In the genomic region with DNA sequence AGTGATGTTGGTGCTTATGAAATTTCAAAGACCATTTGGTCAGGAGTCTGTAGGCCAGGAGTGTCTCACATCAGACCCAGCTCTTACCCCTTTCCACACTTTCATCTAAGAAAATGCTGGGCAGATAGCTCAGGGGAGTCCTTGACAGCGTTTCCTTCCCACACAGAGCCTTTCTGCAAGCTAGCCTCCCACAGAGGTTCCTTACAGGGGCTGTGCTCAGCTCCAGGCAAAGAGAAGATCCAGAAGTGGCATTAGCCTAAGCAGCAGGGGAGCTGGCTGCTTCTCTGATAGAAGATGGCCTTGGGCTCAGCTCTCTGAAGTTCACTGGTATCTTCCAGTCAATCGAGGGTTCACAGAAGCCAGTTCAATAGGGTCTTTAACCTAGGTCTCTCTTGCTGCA, we compare ENCODE assay signal across 32 mouse cellular contexts. TPM values are rescaled to one million over a fixed set of nuclear protein-coding genes. Genes with fewer than 3 reads are reported as not detected.
DNase-seq lines count a peak whose midpoint lies in the region; ATAC-seq and TF ChIP-seq lines count a peak whose summit lies in the region.
"Had no signal": no experiment of that assay in that cellular context is flagged by ENCODE, and none has a peak within 500 bp of the region (broad histone marks: within the 10 kb centered on the region; RNA-seq: fewer than 3 reads in every experiment).

No protein-coding gene starts in this region.

- H3K4me3 ChIP-seq in kidney, embryonic 14.5 days (ENCODE audit: low read length), result no peak overlapping the region
- peak overlapping the region; percentile 11; the same call in 1 of the 2 replicates for H3K4me3 ChIP-seq in stomach, embryonic 15.5 days (replicated peaks)
- H3K4me3 ChIP-seq in stomach, postnatal 0 days (ENCODE audit: low read depth, low read length), result no peak overlapping the region
- no peak overlapping the region for H3K4me3 ChIP-seq in olfactory bulb, adult 2 months (ENCODE audit: insufficient read depth, low read depth, low read length)
- no peak overlapping the region for H3K4me3 ChIP-seq in lung, postnatal 0 days (ENCODE audit: low read depth, low read length)
- no peak overlapping the region for H3K4me3 ChIP-seq in cerebellum, adult 2 months (replicated peaks; ENCODE audit: insufficient read depth, low read depth, low read length)
- H3K4me3 ChIP-seq: embryonic facial prominence, embryonic 10.5 days; embryonic facial prominence, embryonic 15.5 days; forebrain, embryonic 12.5 days; gastrocnemius, adult 2 months; heart, adult 2 months; heart, embryonic 12.5 days; liver, embryonic 12.5 days; midbrain, embryonic 13.5 days; neural tube, embryonic 13.5 days had no signal

- 61% methylated on average over 2 of the region's 2 CpGs for WGBS in kidney, embryonic 14.5 days
- WGBS in stomach, embryonic 15.5 days, result 56% methylated on average over 2 of the region's 2 CpGs
- WGBS in stomach, postnatal 0 days, result 45% methylated on average over 2 of the region's 2 CpGs
- WGBS in olfactory bulb, adult 2 months, result 32% methylated on average over 2 of the region's 2 CpGs
- 54% methylated on average over 2 of the region's 2 CpGs for WGBS in lung, postnatal 0 days
- WGBS in cerebellum, adult 2 months, result 49% methylated on average over 2 of the region's 2 CpGs

- H3K4me2 ChIP-seq in kidney, embryonic 14.5 days (replicated peaks; ENCODE audit: low read depth, low read length), result no peak overlapping the region
- no peak overlapping the region for H3K4me2 ChIP-seq in stomach, embryonic 15.5 days
- no peak overlapping the region for H3K4me2 ChIP-seq in stomach, postnatal 0 days (replicated peaks; ENCODE audit: low read depth)
- no peak overlapping the region for H3K4me2 ChIP-seq in lung, postnatal 0 days (replicated peaks; ENCODE audit: low read depth, low read length)
- H3K4me2 ChIP-seq: embryonic facial prominence, embryonic 15.5 days; forebrain, embryonic 12.5 days; heart, embryonic 12.5 days; hindbrain, embryonic 14.5 days; liver, embryonic 12.5 days; midbrain, embryonic 13.5 days; neural tube, embryonic 13.5 days had no signal

- DNase-seq in kidney, postnatal 14 days, result no peak
- no peak for DNase-seq in stomach, postnatal 0 days (ENCODE audit: low spot score)
- DNase-seq in lung, postnatal 0 days (ENCODE audit: low spot score), result no peak
- no peak for DNase-seq in cerebellum, adult 2 months
- DNase-seq: adrenal gland, postnatal 10 days; cerebellum, adult 11-12 months; cerebellum, postnatal 14 days; forebrain, postnatal 0 days; gastrocnemius, adult 2 months; gastrocnemius, postnatal 36 days; heart, adult 2 months; kidney, adult 8-10 months; kidney, postnatal 10 days; left cerebral cortex, postnatal 4 days; liver, postnatal 0 days; retina, postnatal 1 day; thymus, adult 2 months; thymus, postnatal 36 days had no signal

- no peaks in the 10 kb centered on the region; the same call in 1 of the 2 replicates for H3K27me3 ChIP-seq in kidney, embryonic 14.5 days (ENCODE audit: control insufficient read depth, insufficient read depth, low read length)
- H3K27me3 ChIP-seq in stomach, embryonic 15.5 days (replicated peaks), result no peaks in the 10 kb centered on the region
- H3K27me3 ChIP-seq in stomach, postnatal 0 days (ENCODE audit: control insufficient read depth, insufficient read depth, low read length), result no peaks in the 10 kb centered on the region
- H3K27me3 ChIP-seq in lung, postnatal 0 days (replicated peaks; ENCODE audit: insufficient read depth, low read length), result no peaks in the 10 kb centered on the region
- no peaks in the 10 kb centered on the region for H3K27me3 ChIP-seq in cerebellum, adult 2 months (ENCODE audit: control insufficient read depth, insufficient read depth, low read length)
- H3K27me3 ChIP-seq: embryonic facial prominence, embryonic 15.5 days; forebrain, embryonic 12.5 days; heart, embryonic 12.5 days; liver, embryonic 12.5 days; midbrain, embryonic 13.5 days; neural tube, embryonic 13.5 days; Patski had no signal

- no peaks in the 10 kb centered on the region for H3K4me1 ChIP-seq in kidney, embryonic 14.5 days (ENCODE audit: control insufficient read depth, insufficient read depth, low read length)
- H3K4me1 ChIP-seq in stomach, embryonic 15.5 days, result no peaks in the 10 kb centered on the region
- H3K4me1 ChIP-seq in stomach, postnatal 0 days (replicated peaks; ENCODE audit: control insufficient read depth, insufficient read depth), result no peaks in the 10 kb centered on the region
- no peaks in the 10 kb centered on the region; the same call in none of the 2 replicates for H3K4me1 ChIP-seq in olfactory bulb, adult 2 months (ENCODE audit: control insufficient read depth, insufficient read depth, low read length)
- H3K4me1 ChIP-seq in lung, postnatal 0 days (ENCODE audit: insufficient read depth, low read depth, low read length), result no peaks in the 10 kb centered on the region
- H3K4me1 ChIP-seq in cerebellum, adult 2 months (ENCODE audit: control insufficient read depth, insufficient read depth, low read length), result no peaks in the 10 kb centered on the region
- H3K4me1 ChIP-seq: embryonic facial prominence, embryonic 10.5 days; embryonic facial prominence, embryonic 15.5 days; forebrain, embryonic 12.5 days; heart, embryonic 12.5 days; liver, embryonic 12.5 days; midbrain, embryonic 13.5 days; neural tube, embryonic 13.5 days had no signal

- 0 out of 2 replicates have a peak overlapping the region, but pooled peaks have one; percentile 12 for H3K9ac ChIP-seq in kidney, embryonic 14.5 days (ENCODE audit: low read depth, low read length)
- no peak overlapping the region for H3K9ac ChIP-seq in stomach, embryonic 15.5 days
- H3K9ac ChIP-seq in stomach, postnatal 0 days (ENCODE audit: low read length), result no peak overlapping the region
- H3K9ac ChIP-seq in lung, postnatal 0 days (replicated peaks; ENCODE audit: low read depth), result no peak overlapping the region
- H3K9ac ChIP-seq: embryonic facial prominence, embryonic 15.5 days; forebrain, embryonic 12.5 days; forebrain, postnatal 0 days; heart, embryonic 12.5 days; hindbrain, embryonic 14.5 days; liver, embryonic 12.5 days; liver, postnatal 0 days; midbrain, embryonic 13.5 days; neural tube, embryonic 13.5 days had no signal

- no peak overlapping the region for H3K27ac ChIP-seq in kidney, embryonic 14.5 days (ENCODE audit: low read depth, low read length)
- H3K27ac ChIP-seq in stomach, embryonic 15.5 days, result no peak overlapping the region
- no peak overlapping the region for H3K27ac ChIP-seq in stomach, postnatal 0 days (replicated peaks)
- peak overlapping the region; percentile 14; the same call in 1 of the 2 replicates for H3K27ac ChIP-seq in olfactory bulb, adult 2 months (ENCODE audit: insufficient read depth, low read depth, low read length)
- no peak overlapping the region for H3K27ac ChIP-seq in lung, postnatal 0 days (ENCODE audit: low read length)
- H3K27ac ChIP-seq in cerebellum, adult 2 months (ENCODE audit: insufficient read depth, low read length), result no peak overlapping the region
- H3K27ac ChIP-seq: embryonic facial prominence, embryonic 10.5 days; embryonic facial prominence, embryonic 15.5 days; forebrain, embryonic 12.5 days; gastrocnemius, adult 2 months; heart, adult 2 months; hindbrain, embryonic 14.5 days; liver, embryonic 12.5 days; macrophage; midbrain, embryonic 13.5 days; neural tube, embryonic 13.5 days had no signal

- no peak for TF ChIP-seq EP300 in stomach, postnatal 0 days (optimal IDR thresholded peaks at IDR 0.05)
- TF ChIP-seq EP300 in lung, postnatal 0 days (IDR thresholded peaks at IDR 0.05), result no peak

- TF ChIP-seq POLR2A in olfactory bulb, adult 2 months (IDR thresholded peaks at IDR 0.05; ENCODE audit: insufficient read depth, low read depth, low read length), result no peak
- no peak for TF ChIP-seq POLR2A in cerebellum, adult 2 months (IDR thresholded peaks at IDR 0.05; ENCODE audit: borderline replicate concordance, insufficient read depth, low read length)

- TF ChIP-seq CTCF in stomach, postnatal 0 days (IDR thresholded peaks at IDR 0.05; ENCODE audit: low read depth), result no peak
- no peak for TF ChIP-seq CTCF in olfactory bulb, adult 2 months (IDR thresholded peaks at IDR 0.05; ENCODE audit: insufficient read depth, low read depth, low read length)
- TF ChIP-seq CTCF in lung, postnatal 0 days (IDR thresholded peaks at IDR 0.05), result no peak
- no peak for TF ChIP-seq CTCF in cerebellum, adult 2 months (IDR thresholded peaks at IDR 0.05; ENCODE audit: borderline replicate concordance, insufficient read depth, low read depth, low read length)

- H3K9me3 ChIP-seq in kidney, embryonic 14.5 days (ENCODE audit: control insufficient read depth, low read length), result no peaks in the 10 kb centered on the region
- H3K9me3 ChIP-seq in stomach, embryonic 15.5 days, result no peaks in the 10 kb centered on the region
- H3K9me3 ChIP-seq in stomach, postnatal 0 days (ENCODE audit: control insufficient read depth, low read length), result no peaks in the 10 kb centered on the region
- no peaks in the 10 kb centered on the region for H3K9me3 ChIP-seq in lung, postnatal 0 days (ENCODE audit: low read length)
- H3K9me3 ChIP-seq: embryonic facial prominence, embryonic 10.5 days; embryonic facial prominence, embryonic 15.5 days; forebrain, embryonic 12.5 days; heart, embryonic 12.5 days; liver, embryonic 12.5 days; midbrain, embryonic 13.5 days; neural tube, embryonic 13.5 days had no signal

- no peak for ATAC-seq in kidney, embryonic 14.5 days (ENCODE audit: low FRiP score, low TSS enrichment)
- no peak for ATAC-seq in stomach, embryonic 15.5 days (ENCODE audit: insufficient read depth, low FRiP score, low read depth)
- ATAC-seq in stomach, postnatal 0 days (ENCODE audit: low FRiP score, low TSS enrichment), result no peak
- no peak for ATAC-seq in lung, postnatal 0 days
- ATAC-seq: forebrain, postnatal 0 days; liver, embryonic 12.5 days; liver, postnatal 0 days; midbrain, embryonic 13.5 days; Patski had no signal

- H3K36me3 ChIP-seq in kidney, embryonic 14.5 days (ENCODE audit: control insufficient read depth, insufficient read depth, low read length), result no peaks in the 10 kb centered on the region
- no peaks in the 10 kb centered on the region for H3K36me3 ChIP-seq in stomach, embryonic 15.5 days
- no peaks in the 10 kb centered on the region for H3K36me3 ChIP-seq in stomach, postnatal 0 days (ENCODE audit: control insufficient read depth, insufficient read depth, low read length)
- no peaks in the 10 kb centered on the region for H3K36me3 ChIP-seq in lung, postnatal 0 days (ENCODE audit: insufficient read depth, low read length)
- H3K36me3 ChIP-seq: embryonic facial prominence, embryonic 10.5 days; embryonic facial prominence, embryonic 15.5 days; forebrain, embryonic 12.5 days; heart, embryonic 12.5 days; liver, embryonic 12.5 days; midbrain, embryonic 13.5 days; neural tube, embryonic 13.5 days had no signal

RNA-seq across cellular contexts. Expression of gene Isx, which starts 1.6 kb away (rescaled TPM):
- not detected in 2 replicates for polyA plus RNA-seq in kidney, embryonic 14.5 days (2014; fragmentation: Nextera tagmentation; extraction: Ambion mirVana)
- 16.7 and 21.4 TPM in 2 replicates for polyA plus RNA-seq in stomach, embryonic 15.5 days (2015; fragmentation: Nextera tagmentation; extraction: Ambion mirVana)
- polyA plus RNA-seq in stomach, postnatal 0 days (2015; fragmentation: Nextera tagmentation; extraction: Ambion mirVana), result 1.1 and 1.2 TPM in 2 replicates
- not detected in 2 replicates for polyA plus RNA-seq in olfactory bulb, adult 2 months (2012; ENCODE audit: insufficient read depth, insufficient read length, low replicate concordance, missing spikeins)
- not detected in 2 replicates for polyA plus RNA-seq in lung, postnatal 0 days (2015; fragmentation: Nextera tagmentation; extraction: Ambion mirVana)
- polyA plus RNA-seq in cerebellum, adult 2 months (2012; rRNA removed), result not detected in 2 replicates
- polyA plus RNA-seq: embryonic facial prominence, embryonic 10.5 days; embryonic facial prominence, embryonic 15.5 days; forebrain, embryonic 12.5 days; forebrain, postnatal 0 days; heart, embryonic 12.5 days; hindbrain, embryonic 14.5 days; liver, postnatal 0 days; lung, embryonic 16.5 days; macrophage; midbrain, embryonic 13.5 days; neural tube, embryonic 13.5 days; Patski had no signal
